Mouse (Mus musculus) gonadal fat pad, adult 2 months (tissue): ENCODE data around the gene Lsg1. TPM values are rescaled to one million over a fixed set of nuclear protein-coding genes. Genes with fewer than 3 reads are reported as not detected.

ENCODE experiments used
- DNase-seq: peaks from one replicate; pipeline ENCODE4 v3.0.0-alpha.2; 2012; ENCODE audit warnings: low read depth
- polyA plus RNA-seq: library from polyadenylated mRNA; depleted of rRNA; stranded (reverse); fragments of >200 nt; gene quantifications from 2 replicates; pipeline ENCODE4 v1.2.3, GENCODE M21; 2012

Gene Lsg1
- polyA plus RNA-seq, 1 experiment: 11.8 TPM

GRCm38 (mm10) chr16:30600431-30601045, 13.1 kb upstream of the Lsg1 start:
- no peak for DNase-seq

- DNase-seq: peak; percentile 56
These were observed 12.3 kb upstream of the Lsg1 start, which contains the start of gene Fam43a for GRCm38 (mm10) chr16:30599491-30600268. TSS of gene Fam43a (plus strand) at chr16:30599723.

- DNase-seq: peak; percentile 74
These were observed 9.7 kb upstream of the Lsg1 start for GRCm38 (mm10) chr16:30596959-30597681.

GRCm38 (mm10) chr16:30595835-30596557, 8.6 kb upstream of the Lsg1 start:
- DNase-seq: no peak

GRCm38 (mm10) chr16:30595356-30595755, 8.0 kb upstream of the Lsg1 start:
- DNase-seq: no peak

- no peak for DNase-seq
These were observed 4.6 kb upstream of the Lsg1 start for GRCm38 (mm10) chr16:30591990-30592389.

- no peak for DNase-seq
These were observed 3.1 kb upstream of the Lsg1 start for GRCm38 (mm10) chr16:30590264-30591209.

GRCm38 (mm10) chr16:30586935-30587493, 378 bp downstream of the Lsg1 start:
- DNase-seq: no peak

GRCm38 (mm10) chr16:30580765-30581164, 6.6 kb downstream of the Lsg1 start:
- no peak for DNase-seq

GRCm38 (mm10) chr16:30576392-30576791, 11.0 kb downstream of the Lsg1 start:
- DNase-seq: no peak

GRCm38 (mm10) chr16:30575815-30576214, 11.6 kb downstream of the Lsg1 start:
- DNase-seq: no peak

- no peak for DNase-seq
These were observed 15.2 kb downstream of the Lsg1 start for GRCm38 (mm10) chr16:30572239-30572638.

GRCm38 (mm10) chr16:30571378-30571777, 16.0 kb downstream of the Lsg1 start:
- DNase-seq: no peak

- DNase-seq: no peak
These were observed 17.2 kb downstream of the Lsg1 start for GRCm38 (mm10) chr16:30570173-30570572.

GRCm38 (mm10) chr16:30565631-30566030, 21.8 kb downstream of the Lsg1 start:
- no peak for DNase-seq

GRCm38 (mm10) chr16:30560601-30561000, 26.8 kb downstream of the Lsg1 start:
- DNase-seq: no peak

GRCm38 (mm10) chr16:30559312-30559992, 27.9 kb downstream of the Lsg1 start:
- DNase-seq: no peak

- no peak for DNase-seq
These were observed 33.3 kb downstream of the Lsg1 start for GRCm38 (mm10) chr16:30554109-30554508.

GRCm38 (mm10) chr16:30552621-30553338, 34.6 kb downstream of the Lsg1 start:
- DNase-seq: no peak
